Mouse (Mus musculus) frontal cortex, postnatal 10 days (tissue): ENCODE measurements at regions not wholly inside any gene's neighbourhood (a gene's known extent, or its start where the extent isn't known, plus 50 kb on each side); places are given as distances from the start of the nearest gene placed in this dataset.

Experiments used
- DNase-seq, 2 experiments: peaks; one replicate each; pipeline ENCODE4 v3.0.0; 2022; ENCODE audit warnings: low spot score in 2 of 2, mixed read lengths in 1 of 2

GRCm38 (mm10) chr1:61050346-61050745, 72.6 kb downstream of the Icos start:
- DNase-seq = no peak

GRCm38 (mm10) chr1:61053676-61054075, 75.9 kb downstream of the Icos start:
- no peak for DNase-seq

GRCm38 (mm10) chr1:61054391-61054790, 76.7 kb downstream of the Icos start:
- no peak for DNase-seq

GRCm38 (mm10) chr1:61055176-61055575, 77.4 kb downstream of the Icos start:
- peak; percentile 38 to 57 for DNase-seq

- DNase-seq = no peak
Measured at GRCm38 (mm10) chr1:61059910-61060536, 82.3 kb downstream of the Icos start.

- no peak for DNase-seq
Measured at GRCm38 (mm10) chr1:61061892-61062460, 84.2 kb downstream of the Icos start.

- no peak for DNase-seq
Measured at GRCm38 (mm10) chr1:61068112-61068511, 90.4 kb downstream of the Icos start.

GRCm38 (mm10) chr1:61074127-61074526, 96.4 kb downstream of the Icos start:
- no peak for DNase-seq

GRCm38 (mm10) chr1:61075335-61075734, 97.6 kb downstream of the Icos start:
- DNase-seq = no peak

- DNase-seq = no peak
Measured at GRCm38 (mm10) chr1:61084732-61085131, 107.0 kb downstream of the Icos start.

- no peak for DNase-seq
Measured at GRCm38 (mm10) chr1:61086811-61087210, 109.1 kb downstream of the Icos start.

GRCm38 (mm10) chr1:61090801-61091200, 113.1 kb downstream of the Icos start:
- DNase-seq = no peak

GRCm38 (mm10) chr1:61095481-61096165, 117.9 kb downstream of the Icos start:
- no peak for DNase-seq

GRCm38 (mm10) chr1:61099341-61099740, 121.6 kb downstream of the Icos start:
- no peak for DNase-seq

GRCm38 (mm10) chr1:61101679-61102078, 124.0 kb downstream of the Icos start:
- no peak for DNase-seq

- no peak for DNase-seq
Measured at GRCm38 (mm10) chr1:61102346-61102745, 124.6 kb downstream of the Icos start.

- no peak for DNase-seq
Measured at GRCm38 (mm10) chr1:61103581-61103980, 125.9 kb downstream of the Icos start.

GRCm38 (mm10) chr1:61111731-61112309, 134.1 kb downstream of the Icos start:
- no peak for DNase-seq

GRCm38 (mm10) chr1:61117535-61117934, 139.8 kb downstream of the Icos start:
- DNase-seq = no peak

GRCm38 (mm10) chr1:61118071-61118470, 140.3 kb downstream of the Icos start:
- DNase-seq = no peak

GRCm38 (mm10) chr1:61121480-61121879, 143.8 kb downstream of the Icos start:
- DNase-seq = no peak

- DNase-seq = no peak
Measured at GRCm38 (mm10) chr1:61125127-61125526, 147.4 kb downstream of the Icos start.
